Mouse (Mus musculus) gastrocnemius, postnatal 14 days (tissue): ENCODE results near the gene Adgrg2. TPM values are rescaled to one million over a fixed set of nuclear protein-coding genes. Genes with fewer than 3 reads are reported as not detected.

Experiments
- DNase-seq: peaks from one replicate; pipeline ENCODE4 v3.0.0; 2021; ENCODE audit warnings: mixed read lengths
- intact Hi-C: fragments of 180-260 bp; cut with DNase I; formaldehyde crosslinking; loops from one replicate; pipeline ENCODE4 v1.15.1; 2025; ENCODE audit warnings: low total_unique reads
- total RNA-seq, 2 experiments: library from RNA; stranded (reverse); gene quantifications; 2 replicates each; pipeline ENCODE4 v1.2.3; 2021

Adgrg2 gene
- total RNA-seq, 2 experiments from 2014 or later: 1.7 to 1.8 TPM

DNA sequence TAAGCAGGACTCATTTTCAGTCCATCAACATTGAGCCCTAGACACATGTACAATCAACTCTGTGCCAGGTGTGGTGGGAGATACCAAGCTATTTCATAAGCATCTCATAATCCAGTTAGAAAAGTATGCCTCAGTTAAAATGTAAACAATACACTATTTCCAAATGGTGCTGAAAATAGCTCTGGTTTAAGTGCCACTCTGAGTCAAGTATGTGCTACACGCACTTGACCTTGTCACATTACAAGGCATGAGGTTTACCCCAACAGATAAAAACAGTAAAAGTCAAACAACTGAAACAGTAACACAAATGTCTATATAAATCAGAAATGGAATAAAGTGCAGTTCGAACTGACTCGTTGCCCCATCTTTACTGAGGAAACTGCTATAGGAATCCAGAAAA, 110.6 kb downstream of the Adgrg2 start:
- no peak for DNase-seq
- intact Hi-C loops: no loop called here

DNA sequence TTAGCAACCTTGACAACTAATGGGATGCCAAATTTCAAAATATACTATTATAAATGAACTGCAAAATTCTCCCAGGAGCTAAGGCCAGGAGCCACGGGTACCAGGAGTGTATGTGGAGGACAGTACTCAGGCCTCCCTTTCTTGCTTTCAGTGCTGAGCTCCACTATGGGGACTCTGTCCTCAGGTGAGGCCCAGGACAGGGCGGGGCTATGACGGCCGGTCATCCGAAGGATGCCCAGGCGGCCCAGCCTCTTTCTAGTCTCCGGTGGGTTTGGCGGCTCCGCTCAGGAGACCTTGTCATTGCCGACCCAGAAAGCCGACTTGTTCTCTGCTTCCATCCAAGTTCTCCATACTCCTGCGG, 111.2 kb downstream of the Adgrg2 start:
- intact Hi-C loops: no loop called here
- DNase-seq: no peak

DNA sequence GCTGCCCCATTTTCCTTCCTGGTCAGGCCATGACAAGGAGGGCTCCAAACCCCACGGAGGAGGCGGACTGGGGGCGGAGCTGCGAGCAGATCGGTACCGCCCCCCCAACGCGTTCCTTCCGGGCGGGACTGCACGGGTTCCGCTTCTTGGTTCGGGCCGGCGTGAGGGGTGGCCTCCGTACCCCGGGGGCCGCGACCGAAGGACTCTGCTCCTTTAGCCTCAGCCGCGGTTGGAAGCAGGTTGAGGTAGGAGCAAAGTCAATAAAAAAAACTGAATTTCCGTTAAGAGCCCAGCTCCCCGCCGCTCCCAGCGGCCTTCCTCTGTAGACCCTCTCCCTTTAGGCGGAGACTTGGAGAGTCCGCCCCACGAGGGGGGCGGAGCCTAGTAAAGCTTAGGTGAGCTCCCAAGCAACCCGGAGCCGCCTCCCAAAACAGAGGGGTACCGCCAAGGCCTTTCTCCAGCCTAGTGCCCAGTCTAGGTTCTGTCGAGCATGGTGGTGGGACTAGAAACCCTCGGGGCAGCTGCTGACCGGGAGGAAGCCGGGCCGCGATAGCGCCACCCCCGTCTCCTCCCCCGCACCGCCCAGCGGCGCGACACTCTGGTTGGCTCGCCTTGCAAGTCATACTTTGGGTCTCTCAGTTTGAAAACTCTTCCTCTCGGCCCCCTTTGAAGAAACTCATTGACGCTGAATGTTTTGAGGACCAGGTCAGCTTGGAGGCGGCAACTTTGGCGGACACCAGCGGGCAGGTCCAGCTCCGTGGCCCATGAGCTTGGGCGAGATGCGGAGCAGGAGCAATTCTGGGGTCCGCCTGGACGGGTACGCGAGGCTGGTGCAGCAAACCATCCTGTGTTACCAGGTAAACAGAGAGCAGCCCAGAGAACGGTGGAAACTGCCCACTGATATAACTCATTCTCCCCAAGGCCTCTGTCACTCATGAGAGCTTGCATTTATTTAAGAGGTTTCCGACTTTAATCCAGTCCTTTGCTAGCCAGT, 111.9 kb downstream of the Adgrg2 start, which contains the start of gene Phka2:
Phka2 (plus strand) TSS at position 119 of the 994 bp plus-strand sequence.
- intact Hi-C loops: no loop called here
- peak; percentile 85 for DNase-seq

DNA sequence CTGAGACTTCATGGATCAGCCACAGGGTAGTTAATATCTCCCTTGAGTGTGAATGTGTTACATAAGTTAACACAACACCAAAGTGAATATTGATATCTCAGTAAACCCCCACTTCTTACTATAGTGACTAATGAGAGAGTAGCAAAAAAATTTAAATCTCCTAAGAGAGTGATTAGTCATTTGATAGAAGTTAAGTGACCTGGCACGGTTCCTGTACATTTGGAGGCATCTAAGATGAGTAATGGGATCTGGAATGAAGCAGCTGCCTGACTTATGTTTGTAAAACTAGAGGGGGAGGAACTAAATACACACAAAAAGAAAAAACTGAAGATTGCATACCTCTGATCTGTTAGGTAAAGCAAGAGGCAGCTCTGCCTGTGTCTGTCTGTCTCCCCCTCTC, 118.6 kb downstream of the Adgrg2 start:
- no peak for DNase-seq
- intact Hi-C loops: no loop called here

DNA sequence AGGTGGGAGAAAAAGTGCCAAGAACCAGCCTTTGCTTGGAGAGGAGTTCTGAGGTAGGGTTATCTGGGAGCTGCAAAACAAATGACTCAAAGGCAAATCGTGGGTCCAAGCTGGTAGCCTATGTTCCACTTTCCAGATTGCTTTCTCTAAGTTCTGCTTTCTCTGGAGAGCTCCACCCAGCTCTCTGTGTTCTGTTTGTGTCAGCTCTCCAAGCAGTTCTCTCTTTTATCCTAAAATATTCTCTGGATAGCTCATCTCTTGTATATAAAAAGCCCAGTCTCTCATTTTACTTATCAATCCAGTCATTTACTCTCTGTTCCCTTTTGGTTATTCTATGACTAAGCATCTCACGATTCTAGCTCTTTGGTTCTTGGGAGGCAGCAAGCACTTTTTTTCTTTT, 119.7 kb downstream of the Adgrg2 start:
- intact Hi-C loops: no loop called here
- DNase-seq: no peak

DNA sequence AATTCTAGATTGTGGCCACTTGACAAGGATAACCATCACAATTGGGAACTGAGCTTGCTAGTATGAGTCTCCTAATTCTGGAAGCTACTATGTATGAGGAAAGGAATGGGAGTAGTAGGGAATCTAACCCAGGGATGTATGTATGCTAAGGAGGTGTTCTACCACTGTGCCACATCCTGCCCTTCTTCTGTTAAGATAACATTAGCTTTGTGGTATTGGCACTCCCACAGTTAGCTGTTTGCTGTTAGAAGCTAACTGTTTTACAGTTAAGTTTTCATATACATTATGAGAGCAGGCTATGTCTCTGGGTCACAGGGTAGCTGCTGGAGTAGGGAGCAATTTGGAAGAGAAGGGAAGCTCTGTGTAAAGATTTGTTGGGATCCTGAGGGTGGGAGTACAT, 125.5 kb downstream of the Adgrg2 start:
- no peak for DNase-seq
- intact Hi-C loops: no loop called here

DNA sequence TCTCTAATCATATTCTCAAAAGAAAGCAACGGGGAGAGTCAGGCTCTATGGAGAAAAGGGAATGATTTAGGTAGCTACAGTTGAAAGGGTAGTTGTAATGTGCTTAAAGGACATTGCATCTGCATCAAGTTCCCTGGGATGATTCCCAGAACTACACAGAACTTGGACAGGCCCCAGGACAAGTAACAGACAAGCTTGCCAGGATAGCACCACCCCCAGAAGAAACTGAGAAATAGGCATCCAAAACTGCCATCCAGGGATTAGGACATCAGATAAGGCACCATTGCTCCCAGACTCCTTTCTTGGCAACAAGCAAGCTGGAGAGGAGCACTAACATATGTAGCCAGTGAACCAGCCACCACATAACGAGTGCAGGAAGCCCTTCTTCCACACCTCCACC, 152.3 kb downstream of the Adgrg2 start:
- no peak for DNase-seq
- intact Hi-C loops: no loop called here

Other genes starting within 250 kb of the Adgrg2 start
- gene Phka2, start 111.5 kb downstream of the Adgrg2 start, total RNA-seq: 1 to 10 TPM; 6.8 to 8.4 TPM